Mouse (Mus musculus): ENCODE data around the gene Arhgap4. TPM values are rescaled to one million over a fixed set of nuclear protein-coding genes. Genes with fewer than 3 reads are reported as not detected.

Gene Arhgap4
- polyA plus RNA-seq, 1 experiment from 2014 or later = 2.3 TPM

- H3K9ac ChIP-seq (ENCODE audit: low read depth, low read length) = no peak overlapping the region
- H3K4me2 ChIP-seq (ENCODE audit: low read depth, low read length) = no peak overlapping the region
- H3K27ac ChIP-seq (replicated peaks; ENCODE audit: low read depth, low read length) = no peak overlapping the region
- no peak for ATAC-seq (ENCODE audit: low read depth)
- H3K36me3 ChIP-seq (ENCODE audit: control insufficient read depth, insufficient read depth, low read length) = no peaks in the 10 kb centered on the region
- H3K27me3 ChIP-seq (replicated peaks; ENCODE audit: control insufficient read depth, insufficient read depth, low read length) = no peaks in the 10 kb centered on the region
- 80% methylated on average over 9 of the region's 9 CpGs for WGBS
- DNase-seq (ENCODE audit: low spot score) = no peak
- no peak overlapping the region for H3K4me3 ChIP-seq (ENCODE audit: low read depth, low read length)
- no peaks in the 10 kb centered on the region for H3K9me3 ChIP-seq (ENCODE audit: control insufficient read depth, low read length)
- H3K4me1 ChIP-seq (ENCODE audit: control insufficient read depth, insufficient read depth, low read length) = no peaks in the 10 kb centered on the region
Measured at GRCm38 (mm10) chrX:73854326-73855086, 67.2 kb downstream of the Arhgap4 start.

Other genes with a start within 250 kb of the Arhgap4 start
- gene Slc6a8, start 248.7 kb downstream of the Arhgap4 start, polyA plus RNA-seq (2014; fragmentation: Nextera tagmentation; extraction: Ambion mirVana) = 8.8 and 10.1 TPM in 2 replicates
- 240 and 244 TPM in 2 replicates for gene Bcap31, start 205.7 kb downstream of the Arhgap4 start, polyA plus RNA-seq (2014; fragmentation: Nextera tagmentation; extraction: Ambion mirVana)
- 14.7 and 15.7 TPM in 2 replicates for gene Abcd1, start 205.3 kb downstream of the Arhgap4 start, polyA plus RNA-seq (2014; fragmentation: Nextera tagmentation; extraction: Ambion mirVana)
- 0.90 and 1.1 TPM in 2 replicates for gene Plxnb3, start 164.8 kb downstream of the Arhgap4 start, polyA plus RNA-seq (2014; fragmentation: Nextera tagmentation; extraction: Ambion mirVana)
- 54.6 and 63.2 TPM in 2 replicates for gene Srpk3, start 147.5 kb downstream of the Arhgap4 start, polyA plus RNA-seq (2014; fragmentation: Nextera tagmentation; extraction: Ambion mirVana)
- gene Idh3g, start 135.0 kb downstream of the Arhgap4 start, polyA plus RNA-seq (2014; fragmentation: Nextera tagmentation; extraction: Ambion mirVana) = 193 and 211 TPM in 2 replicates
- gene Ssr4, start 134.8 kb downstream of the Arhgap4 start, polyA plus RNA-seq (2014; fragmentation: Nextera tagmentation; extraction: Ambion mirVana) = 259 and 277 TPM in 2 replicates
- gene Pdzd4, start 96.9 kb downstream of the Arhgap4 start, polyA plus RNA-seq (2014; fragmentation: Nextera tagmentation; extraction: Ambion mirVana) = 1.1 and 1.8 TPM in 2 replicates
- 0.14 TPM in 1 of 2 replicates, not detected in the other for gene Avpr2, start 29.8 kb downstream of the Arhgap4 start, polyA plus RNA-seq (2014; fragmentation: Nextera tagmentation; extraction: Ambion mirVana)
- 9.7 and 10.2 TPM in 2 replicates for gene L1cam, start 25.8 kb downstream of the Arhgap4 start, polyA plus RNA-seq (2014; fragmentation: Nextera tagmentation; extraction: Ambion mirVana)
- 102 and 110 TPM in 2 replicates for gene Naa10, start 74 bp upstream of the Arhgap4 start, polyA plus RNA-seq (2014; fragmentation: Nextera tagmentation; extraction: Ambion mirVana)
- 36.1 and 38.1 TPM in 2 replicates for gene Renbp, start 9.0 kb upstream of the Arhgap4 start, polyA plus RNA-seq (2014; fragmentation: Nextera tagmentation; extraction: Ambion mirVana)
- 60.2 and 63.6 TPM in 2 replicates for gene Hcfc1, start 44.5 kb upstream of the Arhgap4 start, polyA plus RNA-seq (2014; fragmentation: Nextera tagmentation; extraction: Ambion mirVana)
- 43.3 and 48.2 TPM in 2 replicates for gene Irak1, start 102.0 kb upstream of the Arhgap4 start, polyA plus RNA-seq (2014; fragmentation: Nextera tagmentation; extraction: Ambion mirVana)
- gene Opn1mw, start 205.6 kb upstream of the Arhgap4 start, polyA plus RNA-seq (2014; fragmentation: Nextera tagmentation; extraction: Ambion mirVana) = not detected in 2 replicates
- gene Mecp2, start 213.5 kb upstream of the Arhgap4 start, polyA plus RNA-seq (2014; fragmentation: Nextera tagmentation; extraction: Ambion mirVana) = 10.4 and 11.3 TPM in 2 replicates
- gene Tex28, start 246.0 kb upstream of the Arhgap4 start, polyA plus RNA-seq (2014; fragmentation: Nextera tagmentation; extraction: Ambion mirVana) = not detected in 2 replicates